Mouse (Mus musculus) adrenal gland, postnatal 36 days (tissue): ENCODE data around the gene Tbc1d10b. TPM values are rescaled to one million over a fixed set of nuclear protein-coding genes. Genes with fewer than 3 reads are reported as not detected.
"Not testable (repeated sequence)": the region's sequence is repeated elsewhere in the genome, so short reads cannot be mapped to it uniquely, and the experiment has no call there.

Source experiments
- DNase-seq, 2 experiments: peaks; one replicate each; pipeline ENCODE4 v3.0.0; 2021; ENCODE audit warnings: mixed read lengths in 1 of 2
- total RNA-seq, 2 experiments: library from RNA; stranded (reverse); gene quantifications; 2 replicates each; pipeline ENCODE4 v1.2.3; 2021

The Tbc1d10b gene
- total RNA-seq, 2 experiments from 2014 or later: 40.7 to 48.4 TPM

DNA sequence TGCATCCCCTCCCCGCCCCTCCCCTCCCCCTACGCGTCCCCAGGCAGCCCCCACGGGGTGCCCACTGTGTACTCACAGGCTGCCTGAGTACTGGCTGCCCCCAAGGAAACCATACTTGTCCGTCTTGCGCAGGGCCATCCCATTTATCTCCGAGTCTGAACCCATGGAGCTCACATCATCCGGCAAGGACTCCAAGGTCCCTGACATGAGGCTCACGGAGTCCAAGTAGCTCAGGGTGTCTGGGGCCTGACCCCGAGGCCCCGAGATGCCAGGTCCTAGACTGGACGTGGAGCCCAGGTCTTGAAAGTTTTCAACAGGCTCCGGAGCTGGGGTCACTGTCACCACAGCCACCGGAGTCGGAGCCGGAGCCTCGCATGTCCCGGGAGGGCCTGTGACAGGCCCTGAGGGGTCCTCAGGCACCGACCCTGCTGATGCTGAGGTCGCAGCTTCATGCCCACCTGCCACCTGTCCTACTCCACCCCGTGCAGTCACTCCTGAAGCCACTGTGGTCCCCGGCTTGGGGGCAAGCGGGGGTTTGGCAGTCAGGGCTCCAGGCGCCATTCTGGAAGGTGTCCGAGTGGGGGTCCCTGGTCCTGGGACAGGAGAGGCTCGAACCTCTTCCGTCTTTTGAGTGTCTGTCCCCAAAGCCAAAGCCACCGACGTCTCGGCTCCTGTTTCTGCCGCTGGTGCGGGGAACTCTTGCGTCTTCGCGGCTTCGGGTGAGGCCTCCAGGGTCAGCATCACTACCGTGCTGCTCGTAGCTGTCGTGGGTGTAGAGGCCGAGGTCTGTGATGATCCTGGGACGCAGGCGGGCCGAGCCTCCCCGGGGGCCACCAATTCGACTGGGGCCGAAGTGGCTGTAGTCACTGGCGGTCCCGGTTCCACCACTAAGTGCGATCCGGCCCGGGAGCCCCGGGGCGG is 634 bp downstream of the Tbc1d10b start:
- DNase-seq: peak in 1 of 2 experiments; percentile 27

DNA sequence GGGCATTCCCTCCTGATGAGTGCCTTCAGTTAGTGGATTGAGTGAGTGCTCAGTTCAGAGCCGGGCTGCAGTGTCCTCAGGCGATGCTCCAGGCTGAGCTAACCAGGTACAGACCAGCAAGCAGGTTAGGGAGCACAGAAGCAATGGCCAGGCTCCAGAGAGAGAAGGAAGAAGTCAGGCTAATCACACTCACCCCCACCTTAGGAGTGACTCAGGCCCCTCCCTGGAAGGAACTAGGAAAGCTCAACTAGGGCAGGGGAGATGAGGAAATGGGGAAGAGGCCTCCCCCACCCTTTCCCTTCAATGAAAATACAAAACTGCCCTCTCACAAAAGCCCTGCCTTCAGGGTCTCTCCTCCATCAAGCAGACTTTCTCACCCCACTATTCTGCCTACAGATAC is 1.7 kb downstream of the Tbc1d10b start:
- no peak for DNase-seq

DNA sequence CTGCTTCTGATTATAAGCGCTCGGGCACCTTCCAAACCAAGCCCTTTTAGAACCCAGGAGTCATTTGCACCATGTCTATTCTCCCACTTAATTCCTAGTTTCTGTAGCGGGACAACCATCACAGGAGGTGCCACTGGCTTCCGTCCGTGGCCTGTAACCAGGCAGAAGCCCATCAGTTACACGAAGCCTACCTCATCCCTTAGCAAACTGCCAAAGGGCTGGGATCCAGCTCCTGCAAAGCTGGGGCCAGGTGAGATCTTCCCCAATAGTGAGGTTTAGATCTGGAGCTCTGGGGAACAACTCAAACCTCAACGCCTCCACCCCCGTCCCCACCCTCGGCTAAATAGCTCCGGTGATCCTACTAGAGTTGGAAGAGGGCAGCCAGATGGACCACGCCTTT is 11.8 kb downstream of the Tbc1d10b start:
- DNase-seq: no peak

DNA sequence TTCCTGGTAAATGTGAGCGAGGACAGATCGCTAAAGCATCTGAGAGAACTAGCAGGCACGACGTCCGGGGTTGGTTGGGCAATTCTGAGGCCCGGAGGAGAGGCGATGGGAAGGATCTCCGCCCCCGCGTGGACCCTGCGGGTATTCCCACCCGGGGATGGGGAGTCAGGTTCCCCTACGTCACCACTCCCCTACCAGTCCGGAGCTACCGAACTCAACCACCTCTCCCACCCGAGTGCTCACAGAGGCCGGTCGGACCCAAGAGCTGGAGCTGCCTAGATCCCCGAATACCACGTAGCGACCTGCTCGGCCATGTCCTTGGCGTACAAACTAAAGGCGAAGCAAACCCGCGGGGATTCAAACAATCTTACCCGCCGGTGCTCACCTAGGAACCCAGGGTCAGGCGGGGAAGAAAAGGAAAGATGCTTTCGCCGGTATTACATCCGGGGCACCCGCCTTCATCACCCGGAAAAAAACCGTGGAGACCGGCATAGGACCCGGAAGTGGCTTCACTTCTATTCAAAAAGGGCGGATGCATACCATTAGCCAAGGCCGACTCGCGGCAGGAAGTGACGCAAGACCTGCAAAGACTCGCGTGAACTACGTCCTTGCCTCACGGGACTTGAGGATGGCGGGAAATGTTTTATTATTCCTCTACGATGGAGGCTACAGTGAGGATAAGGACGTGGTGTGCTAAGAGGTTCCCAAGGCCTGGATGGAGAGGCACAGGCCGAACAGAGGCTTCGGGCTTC is 12.5 kb downstream of the Tbc1d10b start, which contains the start of gene Cd2bp2:
TSS of gene Cd2bp2 (minus strand) at position 507 of the 752 bp plus-strand sequence.
- DNase-seq: peak; percentile 95 to 96

DNA sequence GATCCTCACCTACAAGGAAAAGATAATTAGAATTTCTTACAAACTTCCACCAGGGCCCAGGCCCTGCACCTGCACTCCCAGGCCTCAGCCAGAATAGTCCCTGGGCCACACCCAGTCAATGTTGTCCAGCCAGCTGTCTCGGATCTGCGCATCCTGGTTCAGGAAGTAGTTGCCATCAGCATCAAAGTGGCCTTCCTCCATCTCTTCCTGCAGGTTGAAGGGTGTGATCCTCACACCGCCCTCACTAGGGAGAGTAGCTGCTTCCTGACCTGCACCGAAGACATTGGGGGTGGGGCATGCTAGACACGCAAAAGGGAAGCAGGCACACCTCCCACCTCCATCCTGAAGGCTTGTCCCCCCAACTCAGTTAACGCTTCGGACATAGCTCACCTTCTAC is 13.6 kb downstream of the Tbc1d10b start:
- DNase-seq: no peak

DNA sequence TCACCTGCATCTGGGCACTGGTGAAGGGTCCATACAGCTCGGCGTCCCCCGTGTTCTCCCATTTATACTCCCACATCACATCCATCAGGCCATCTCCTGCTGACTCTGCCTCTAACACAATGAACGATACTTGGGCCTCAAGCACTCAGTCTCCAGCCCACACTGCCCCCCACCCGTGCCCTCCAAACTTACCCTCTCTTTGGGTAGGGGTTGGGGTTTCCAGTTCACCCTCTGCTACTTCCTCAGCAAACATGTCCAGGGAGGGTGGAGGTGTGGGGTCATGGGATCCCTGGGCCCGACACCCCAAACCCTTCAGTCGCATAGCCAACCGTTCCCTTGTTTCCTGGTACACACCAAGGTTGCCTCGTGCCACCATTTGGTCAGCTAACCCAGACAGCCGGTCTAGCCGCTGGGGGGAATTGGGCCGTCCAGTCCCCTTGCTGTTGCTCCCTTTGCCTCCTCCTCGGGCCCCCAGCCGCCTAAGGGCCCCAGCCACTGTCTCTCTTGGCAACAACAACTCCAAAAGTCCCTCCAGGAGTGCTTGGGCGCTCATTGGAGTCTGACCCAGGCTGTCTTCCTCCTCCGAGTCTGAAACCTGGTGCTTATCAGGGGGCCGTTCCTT is 14.1 kb downstream of the Tbc1d10b start:
- no peak for DNase-seq

DNA sequence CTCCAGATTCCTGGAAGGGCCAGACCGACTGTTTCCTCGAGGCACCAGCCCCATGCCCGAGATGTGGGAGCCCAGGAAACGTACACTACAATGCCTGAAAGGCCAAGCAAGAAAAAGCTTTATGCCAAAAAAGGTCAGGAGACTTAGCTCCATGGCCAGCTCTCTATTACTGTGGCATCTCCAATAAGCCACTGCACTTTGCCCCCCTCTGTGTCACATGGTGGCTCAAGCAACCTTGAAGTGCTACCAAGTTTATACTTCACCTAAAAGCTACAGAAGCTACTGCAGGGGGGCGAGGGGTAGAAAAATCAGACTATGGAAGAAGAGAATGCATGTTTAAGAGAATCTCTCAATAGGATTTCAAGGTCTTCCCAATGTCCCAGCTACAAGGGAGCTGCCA is 15.3 kb downstream of the Tbc1d10b start:
- no peak for DNase-seq

DNA sequence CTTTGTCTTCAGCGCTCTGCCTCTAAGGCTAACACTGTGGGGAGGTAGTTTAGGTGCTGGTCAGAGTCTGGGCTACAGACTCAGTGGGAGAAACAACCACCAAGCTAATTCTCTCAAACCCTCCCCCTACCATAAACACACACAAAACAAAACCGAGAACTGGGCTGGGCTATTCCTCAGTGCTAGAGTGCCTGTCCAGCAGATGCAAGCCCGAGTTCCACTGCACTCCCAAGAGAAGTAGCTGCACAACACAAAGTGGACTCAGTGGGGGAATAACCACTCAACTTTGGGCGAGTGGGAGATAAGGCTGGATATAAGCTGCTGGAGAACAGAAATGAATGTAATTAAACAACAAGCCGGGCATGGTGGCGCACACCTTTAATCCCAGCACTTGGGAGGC is 17.6 kb downstream of the Tbc1d10b start:
- DNase-seq: no peak

DNA sequence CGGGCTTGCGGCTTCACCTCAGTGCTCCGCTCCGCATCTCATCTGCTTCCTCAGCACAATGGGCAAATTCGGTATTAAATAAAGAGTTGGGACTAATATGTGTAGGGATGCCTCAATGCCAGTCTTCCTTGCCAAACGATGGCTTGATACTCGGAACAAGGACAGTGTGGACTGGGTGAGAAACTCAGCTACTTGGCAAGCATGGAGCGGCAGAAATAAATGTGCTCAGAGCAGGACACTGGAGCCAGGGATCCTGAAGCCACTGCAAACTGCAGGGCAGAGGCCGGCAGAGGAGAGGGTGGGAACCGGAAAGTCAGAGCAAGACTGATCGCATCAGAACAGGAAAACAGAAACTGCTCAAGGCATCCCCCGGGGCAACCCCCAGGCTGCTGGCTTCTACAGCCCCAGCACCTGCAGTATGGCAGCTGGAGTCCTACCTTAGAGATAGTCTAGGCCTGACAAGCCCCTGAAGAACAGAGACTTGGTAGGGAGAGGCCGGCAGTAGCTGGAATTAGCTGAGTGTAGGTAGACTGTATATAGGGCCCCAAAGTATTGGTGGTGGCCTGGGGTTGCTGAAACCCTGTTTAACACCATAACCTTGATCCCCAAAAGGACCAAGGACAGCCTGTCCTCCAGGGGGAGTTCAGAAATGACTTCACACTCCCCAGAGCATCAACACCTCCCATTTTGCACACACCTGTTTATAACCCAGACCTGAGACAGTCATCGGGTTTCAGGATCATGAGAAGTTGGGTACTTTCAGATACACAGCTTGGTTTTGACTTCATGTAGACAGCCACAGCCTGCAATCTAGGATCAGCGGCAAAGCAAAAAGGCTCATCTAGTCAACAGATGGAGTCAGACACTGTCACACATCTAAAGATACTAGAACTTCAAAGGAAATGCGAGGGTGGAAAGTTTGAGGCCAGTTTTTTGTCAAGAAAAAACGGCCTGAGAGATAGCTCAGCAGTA is 19.7 kb downstream of the Tbc1d10b start:
- DNase-seq: no peak

DNA sequence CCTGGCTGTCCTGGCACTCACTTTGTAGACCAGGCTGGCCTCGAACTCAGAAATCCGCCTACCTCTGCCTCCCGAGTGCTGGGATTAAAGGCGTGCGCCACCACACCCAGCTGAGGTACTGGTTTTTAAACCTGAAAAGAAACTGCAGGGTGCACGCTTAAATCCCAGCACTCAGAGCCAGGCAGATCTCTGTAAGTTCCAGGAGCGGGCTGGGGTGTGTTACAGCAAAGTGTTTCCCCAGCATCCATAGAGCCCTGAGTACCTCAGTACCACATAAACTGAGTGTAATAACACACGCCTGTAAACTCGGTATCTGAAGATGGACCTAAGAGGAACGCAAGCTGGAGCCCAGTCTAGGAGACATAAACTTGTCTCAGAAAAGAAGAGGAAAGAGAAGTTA is 20.9 kb downstream of the Tbc1d10b start:
- no peak for DNase-seq

DNA sequence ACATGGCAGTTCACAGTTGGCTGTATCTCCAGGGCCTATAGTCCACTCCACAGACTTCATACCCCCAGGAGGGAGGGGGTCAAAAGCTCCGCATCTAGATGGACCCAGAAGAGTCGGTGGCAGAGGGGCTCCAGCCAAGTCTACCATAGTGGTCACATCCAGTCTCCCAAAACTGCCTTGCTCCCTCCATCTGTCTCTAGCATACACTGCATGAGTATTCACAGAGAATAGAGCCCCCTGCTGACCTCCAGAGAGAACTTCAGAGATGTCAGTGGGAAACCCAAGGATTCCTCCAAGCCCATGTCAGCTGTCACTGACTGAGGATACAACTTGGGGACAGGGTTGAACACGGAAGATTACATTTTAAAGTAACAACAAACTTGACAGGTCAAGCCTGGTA is 22.7 kb downstream of the Tbc1d10b start:
- DNase-seq: peak in 1 of 2 experiments; percentile 37

DNA sequence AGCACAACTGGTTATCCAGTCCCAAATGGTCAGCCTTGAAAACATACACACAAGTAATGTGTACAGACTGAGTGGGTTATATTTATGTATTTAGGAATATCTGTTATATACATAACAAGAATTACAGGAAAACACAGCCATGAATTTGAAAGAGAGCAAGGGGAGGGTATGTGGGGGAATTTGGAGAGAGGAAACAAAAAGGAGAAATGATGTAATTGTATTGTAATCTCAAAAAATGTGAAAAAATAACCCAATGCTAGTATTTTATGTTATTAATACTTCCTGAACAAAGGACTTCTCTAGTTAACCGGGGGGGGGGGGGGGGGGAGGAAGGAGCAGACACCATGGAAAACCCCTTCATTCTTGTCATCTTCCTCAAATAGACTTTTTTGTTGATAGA is 23.5 kb downstream of the Tbc1d10b start:
- DNase-seq: no peak

DNA sequence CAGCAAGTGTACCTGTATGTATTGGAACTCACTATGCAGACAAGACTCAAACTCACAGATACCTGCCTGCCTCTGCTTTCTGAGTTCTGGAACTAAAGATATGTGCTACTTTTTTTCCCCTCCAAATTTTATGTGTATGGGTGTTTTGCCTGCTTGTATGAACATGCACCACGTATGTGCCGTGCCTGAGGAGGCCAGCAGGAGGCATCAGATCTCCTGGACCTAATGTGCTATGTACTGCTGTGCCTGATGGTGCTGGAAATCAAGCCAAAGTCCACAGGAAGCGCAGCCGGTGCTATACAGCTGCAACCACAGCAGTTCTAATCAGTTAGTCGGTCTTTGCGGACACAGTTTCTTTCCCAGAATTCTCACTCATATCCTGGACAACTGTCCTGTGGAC is 24.4 kb downstream of the Tbc1d10b start:
- DNase-seq: peak in 1 of 2 experiments; percentile 34

DNA sequence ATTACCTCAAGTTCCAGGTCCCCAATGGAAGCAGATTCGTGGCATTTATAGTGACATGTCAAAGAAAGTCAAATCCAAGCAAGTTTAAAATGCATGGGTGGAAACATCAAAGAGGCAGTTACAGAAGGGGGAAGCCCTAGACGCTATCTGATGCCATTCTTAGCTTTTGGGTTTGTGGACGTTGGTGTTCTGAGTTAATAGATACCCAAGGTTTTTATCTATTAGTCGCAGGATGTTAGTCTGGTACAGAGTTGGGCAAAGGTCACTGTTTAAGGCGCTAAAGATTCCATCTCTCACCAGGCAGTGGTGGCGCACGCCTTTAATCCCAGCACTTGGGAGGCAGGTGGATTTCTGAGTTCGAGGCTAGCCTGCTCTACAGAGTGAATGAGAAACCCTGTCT is 24.9 kb downstream of the Tbc1d10b start:
- DNase-seq: no peak

DNA sequence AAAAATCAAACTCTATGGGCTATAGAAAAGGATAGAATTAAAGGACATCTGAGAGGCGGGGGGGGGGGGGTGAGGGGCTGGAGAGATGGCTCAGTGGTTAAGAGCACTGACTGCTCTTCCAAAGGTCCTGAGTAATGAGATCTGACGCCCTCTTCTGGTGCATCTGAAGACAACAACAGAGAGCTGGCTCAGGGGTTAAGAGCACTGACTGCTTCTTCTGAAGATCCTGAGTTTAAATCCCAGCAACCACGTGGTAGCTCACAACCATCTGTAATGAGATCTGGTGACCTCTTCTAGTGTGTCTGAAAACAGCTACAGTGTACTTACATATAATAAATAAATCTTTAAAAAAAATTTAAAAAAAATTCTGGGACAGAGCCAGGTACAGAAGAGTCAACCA is 26.5 kb downstream of the Tbc1d10b start:
- not testable (repeated sequence) for DNase-seq

DNA sequence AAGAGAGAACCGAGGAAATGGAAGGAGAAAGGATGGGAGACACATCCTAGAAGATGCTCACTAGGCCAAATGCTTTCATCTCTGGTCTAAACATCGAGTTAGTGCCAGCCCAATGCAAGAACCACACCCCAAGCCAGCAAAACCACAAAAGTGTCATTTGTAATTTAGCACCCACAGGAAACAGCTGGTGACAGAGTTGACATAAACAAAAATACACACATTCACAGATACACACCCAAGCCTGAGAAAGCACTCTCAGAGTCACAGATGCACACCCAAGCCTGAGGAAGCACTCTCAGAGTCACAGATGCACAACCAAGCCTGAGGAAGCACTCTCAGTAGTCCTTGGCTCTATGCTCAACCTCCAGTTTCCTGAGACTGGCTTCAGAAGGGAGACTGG is 27.5 kb downstream of the Tbc1d10b start:
- no peak for DNase-seq

DNA sequence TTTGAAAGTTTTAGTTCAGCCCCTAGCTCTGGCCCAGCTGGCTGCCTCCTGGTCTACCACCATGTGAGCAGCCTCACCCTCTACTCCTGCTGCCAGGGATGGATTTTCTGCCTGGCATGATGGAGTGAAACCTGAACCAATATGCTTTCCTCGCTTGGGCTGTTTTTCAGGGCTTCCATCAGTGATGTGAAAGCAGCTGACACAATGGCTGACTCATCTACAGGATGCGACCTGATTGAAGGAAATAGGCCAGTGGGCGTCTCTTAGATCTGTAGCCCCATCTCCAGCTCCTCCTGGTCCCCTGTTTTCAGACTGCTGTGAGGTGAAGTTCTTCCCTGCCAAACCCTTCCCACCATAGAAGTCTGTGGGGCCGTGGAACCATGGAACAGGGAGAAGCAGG is 31.3 kb downstream of the Tbc1d10b start:
- no peak for DNase-seq

DNA sequence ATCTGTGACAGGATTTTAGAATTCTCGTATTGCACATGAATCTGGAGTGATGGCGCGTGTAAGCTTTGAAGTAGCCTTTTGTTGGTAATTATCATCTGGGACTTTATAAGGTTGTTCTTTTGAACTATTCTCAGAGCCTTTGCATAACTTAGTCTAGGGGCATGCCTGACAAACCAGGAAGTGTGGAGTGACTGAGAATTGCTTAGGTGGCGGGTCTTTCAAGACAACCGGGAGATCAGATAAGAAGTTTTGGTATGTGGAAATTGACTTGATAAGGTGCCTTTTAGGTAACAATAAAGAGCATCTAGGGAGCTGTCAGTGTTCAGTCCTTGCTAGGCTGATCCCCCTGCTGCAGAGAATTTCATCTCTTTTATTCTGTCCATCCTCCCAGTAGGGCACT is 41.8 kb downstream of the Tbc1d10b start:
- no peak for DNase-seq

DNA sequence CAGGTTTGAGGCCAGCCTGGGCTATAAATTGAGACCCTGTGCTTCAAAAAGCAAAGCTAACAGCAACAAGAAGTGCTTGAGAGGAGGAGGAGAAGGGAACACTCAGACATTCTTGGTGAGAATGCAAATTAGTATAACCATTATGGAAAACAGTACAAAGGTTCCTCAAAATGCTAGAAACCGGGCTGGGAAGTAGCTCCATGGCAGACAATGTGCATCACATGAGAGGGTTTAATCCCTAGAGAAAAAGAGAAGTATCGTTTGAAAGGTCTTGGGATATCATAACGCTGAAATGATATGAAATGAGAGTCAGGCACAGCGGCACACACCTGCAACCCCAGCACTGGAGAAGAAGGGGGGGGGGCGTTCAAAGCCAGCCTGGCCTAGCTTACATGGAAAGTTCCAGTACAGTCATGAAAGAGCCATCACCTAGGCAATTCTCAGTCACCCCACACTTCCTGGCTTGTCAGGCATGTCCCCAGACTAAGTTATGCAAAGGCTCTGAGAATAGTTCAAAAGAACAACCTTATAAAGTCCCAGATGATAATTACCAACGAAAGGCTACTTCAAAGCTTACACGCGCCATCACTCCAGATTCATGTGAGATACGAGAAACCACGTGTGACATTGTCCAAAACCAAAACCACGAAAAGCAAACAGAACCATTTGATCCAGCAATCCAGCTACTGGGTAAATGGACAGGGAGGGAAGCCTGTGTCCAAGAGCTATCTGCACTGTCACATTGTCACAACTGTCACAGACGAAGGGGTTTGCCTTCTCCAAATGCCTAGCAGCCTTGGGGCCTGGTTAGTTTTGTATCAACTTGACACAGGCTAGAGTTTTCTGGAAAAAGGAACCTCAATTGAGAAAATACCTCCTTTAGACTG is 42.4 kb downstream of the Tbc1d10b start:
- DNase-seq: no peak

DNA sequence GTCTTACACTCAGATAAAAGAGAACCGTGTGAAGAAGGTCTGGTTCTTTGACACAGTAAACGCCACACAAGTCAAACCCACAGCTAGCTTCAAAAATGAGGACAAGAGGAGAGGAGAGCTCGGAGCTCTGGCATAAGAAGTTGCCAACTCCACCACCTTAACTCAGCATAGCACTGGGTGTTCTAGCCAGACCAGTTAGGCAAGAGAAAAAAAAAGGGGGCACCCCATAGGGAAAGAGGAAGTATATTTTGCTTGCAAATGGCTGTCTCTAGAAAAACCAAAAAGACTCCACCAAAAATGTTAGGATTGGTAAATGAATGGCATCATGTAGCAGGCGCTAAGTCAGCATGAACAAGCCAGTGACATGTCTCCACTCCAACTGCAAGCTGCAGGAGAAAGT is 44.3 kb downstream of the Tbc1d10b start:
- no peak for DNase-seq

DNA sequence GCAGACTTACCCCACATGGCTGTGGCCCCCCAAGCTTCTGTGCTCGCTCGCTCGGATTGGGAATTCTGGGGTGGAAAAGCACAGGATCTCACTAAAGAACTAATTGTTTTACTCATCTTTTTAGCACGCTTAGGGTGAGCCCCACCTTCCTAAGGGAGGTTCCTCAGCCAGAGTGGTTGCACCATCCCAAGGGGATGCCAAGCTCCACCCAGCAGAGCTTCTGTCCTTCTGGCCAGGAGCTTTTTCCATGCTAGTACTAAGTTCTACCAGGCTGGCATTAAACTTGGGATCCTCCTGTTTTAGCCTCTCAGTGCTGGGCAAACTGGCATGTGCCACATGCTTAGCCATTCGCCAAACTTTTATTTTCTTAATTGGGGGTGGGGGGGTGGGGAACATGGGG is 45.7 kb downstream of the Tbc1d10b start:
- peak; percentile 29 to 64 for DNase-seq
